Mouse (Mus musculus): ENCODE measurements around the gene Uncx.

Uncx gene

DNA sequence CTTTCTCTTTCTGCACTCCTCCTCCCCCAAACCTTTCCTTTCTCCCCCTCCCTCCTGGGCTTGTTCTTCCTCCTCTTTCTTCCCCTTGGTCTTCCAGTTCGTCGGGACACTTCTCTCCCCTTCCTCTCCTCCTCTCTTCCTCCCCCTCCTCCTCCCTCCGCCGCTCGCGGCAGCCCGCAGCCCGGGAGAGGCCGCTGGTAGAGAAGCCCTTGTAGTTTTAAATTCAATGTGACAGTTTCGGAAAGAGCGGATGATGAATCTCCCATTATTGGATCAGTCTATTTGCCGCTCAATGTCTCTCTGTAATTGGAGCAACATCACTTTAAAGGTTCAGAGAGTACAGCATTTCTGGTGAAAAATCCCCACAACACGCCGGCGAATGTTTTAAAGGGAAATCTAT lies at the start of gene Uncx:
TSS of gene Uncx (plus strand) at position 281 of the 400 bp plus-strand sequence.
- no peak for DNase-seq (ENCODE audit: low read depth)

DNA sequence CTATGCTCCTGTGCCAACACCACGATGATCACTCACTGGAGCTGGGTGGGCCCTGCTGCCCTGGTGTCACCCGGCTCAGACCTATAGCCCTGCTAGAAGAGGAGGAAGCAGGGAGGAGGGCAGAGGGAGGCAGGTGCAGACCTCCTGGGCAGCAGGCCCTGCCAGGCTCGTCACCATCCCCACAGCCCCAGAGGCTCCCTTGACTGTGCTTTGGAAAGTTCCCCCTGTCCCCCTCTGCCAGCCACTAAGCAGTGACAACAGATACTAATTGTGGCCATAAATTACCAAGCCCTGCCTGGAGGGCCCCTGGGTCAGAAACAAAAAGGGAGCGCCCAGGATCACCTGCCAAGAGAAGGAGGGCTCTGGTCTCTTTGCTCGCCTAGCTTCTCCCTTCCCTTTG lies 49.6 kb upstream of the Uncx start:
- no peak for DNase-seq (ENCODE audit: low read depth)

GRCm38 (mm10) chr5:139495019-139495669 lies 48.1 kb upstream of the Uncx start:
- peak; percentile 41 for DNase-seq (ENCODE audit: low read depth)

DNA sequence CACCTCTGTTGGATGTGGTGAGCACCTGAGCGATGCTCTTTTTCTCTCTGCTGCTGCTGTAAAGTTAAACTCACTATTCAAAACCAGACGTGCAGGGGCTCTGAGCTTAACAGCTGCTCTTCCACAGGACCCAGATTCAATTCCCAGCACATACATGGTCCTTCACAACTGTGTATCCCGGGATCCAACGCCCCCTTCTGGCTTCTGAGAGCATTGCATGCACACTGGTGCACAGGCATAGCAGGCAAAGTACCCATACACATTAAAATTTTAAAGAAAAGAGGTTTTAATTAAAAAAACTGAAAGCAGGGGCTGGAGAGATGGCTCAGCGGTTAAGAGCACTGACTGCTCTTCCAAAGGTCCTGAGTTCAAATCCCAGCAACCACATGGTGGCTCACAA lies 46.4 kb upstream of the Uncx start:
- no peak for DNase-seq (ENCODE audit: low read depth)

GRCm38 (mm10) chr5:139498791-139499190 lies 44.5 kb upstream of the Uncx start:
- DNase-seq (ENCODE audit: low read depth) = no peak

- no peak for DNase-seq (ENCODE audit: low read depth)
Observed at GRCm38 (mm10) chr5:139502281-139502680, 41.0 kb upstream of the Uncx start.

DNA sequence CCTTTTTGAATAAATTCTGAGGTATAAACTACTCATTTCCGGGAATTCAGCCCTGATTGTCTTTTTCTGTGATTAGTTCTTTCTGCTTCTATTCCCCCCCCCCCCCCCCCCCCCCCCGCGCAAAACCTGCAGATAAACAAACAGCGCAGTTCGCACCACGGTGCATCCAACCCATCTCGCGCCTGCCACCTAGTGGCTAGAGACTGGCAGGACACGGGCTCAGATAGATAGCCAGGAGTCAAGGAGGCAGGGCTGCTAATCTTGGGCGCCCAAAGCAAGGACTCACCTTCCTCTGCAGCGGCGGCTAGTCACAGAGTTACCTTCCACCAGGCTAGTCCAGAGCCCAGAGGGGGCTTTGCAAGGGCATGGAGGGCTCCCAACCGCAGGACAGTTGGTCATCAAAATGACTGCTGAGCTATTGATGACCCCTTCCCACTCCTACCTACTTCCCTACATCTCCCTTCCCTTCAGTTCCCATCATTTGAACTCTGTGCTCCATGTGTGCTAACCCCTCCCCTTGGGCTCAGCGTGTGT lies 38.2 kb upstream of the Uncx start:
- peak; percentile 86 for DNase-seq (ENCODE audit: low read depth)

GRCm38 (mm10) chr5:139506207-139506606 lies 37.1 kb upstream of the Uncx start:
- no peak for DNase-seq (ENCODE audit: low read depth)

DNA sequence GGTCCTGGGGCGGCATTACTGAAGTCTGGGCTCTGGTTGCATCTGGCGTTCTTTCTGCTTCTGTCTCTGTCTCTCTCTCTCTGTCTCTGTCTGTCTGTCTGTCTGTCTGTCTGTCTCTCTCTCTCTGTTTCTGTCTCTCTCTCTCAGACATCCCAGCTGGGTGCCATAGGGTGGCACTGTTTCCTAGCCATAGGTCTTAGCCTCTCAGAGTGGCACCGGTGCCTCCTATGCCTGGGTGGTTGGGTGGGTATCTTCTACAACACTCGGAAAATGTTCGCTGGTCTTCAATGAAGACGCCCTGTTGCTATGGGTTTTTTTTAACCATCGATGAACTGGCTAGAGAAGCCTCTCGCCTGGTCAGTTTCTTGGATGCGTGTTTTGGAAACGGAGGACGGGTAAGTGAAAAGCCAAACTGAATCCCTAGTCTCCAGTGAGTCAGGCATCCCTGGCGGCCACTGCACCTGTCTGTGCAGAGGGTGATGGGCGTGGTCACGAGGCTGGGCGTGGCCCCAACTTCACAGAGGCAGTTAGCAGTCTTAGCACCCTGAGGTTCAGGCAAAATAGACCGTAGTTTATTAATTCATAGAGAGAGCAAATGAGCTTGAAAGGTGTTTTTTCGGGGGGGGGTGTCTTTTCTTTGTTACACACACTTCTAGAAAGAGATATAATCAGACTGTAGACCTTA lies 32.5 kb upstream of the Uncx start:
- DNase-seq (ENCODE audit: low read depth) = no peak

DNA sequence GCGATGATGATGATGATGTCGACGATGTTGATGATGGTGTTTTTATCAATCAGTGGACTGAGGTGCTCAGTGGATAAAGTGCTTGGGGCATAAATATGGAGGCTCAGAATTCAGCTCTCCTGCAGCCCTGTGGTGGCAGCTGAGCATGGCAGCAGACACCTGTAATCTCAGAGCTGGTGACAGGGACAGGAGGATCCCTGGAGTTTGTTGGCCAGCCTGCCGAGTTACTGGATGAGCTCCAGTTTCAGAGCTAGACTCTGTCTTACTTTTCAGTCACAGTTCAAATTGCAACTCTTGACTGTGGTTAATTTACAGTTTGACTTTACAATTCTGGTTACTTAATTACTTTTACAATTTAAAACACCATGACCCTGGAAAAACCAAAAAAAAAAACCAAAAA lies 31.1 kb upstream of the Uncx start:
- no peak for DNase-seq (ENCODE audit: low read depth)

DNA sequence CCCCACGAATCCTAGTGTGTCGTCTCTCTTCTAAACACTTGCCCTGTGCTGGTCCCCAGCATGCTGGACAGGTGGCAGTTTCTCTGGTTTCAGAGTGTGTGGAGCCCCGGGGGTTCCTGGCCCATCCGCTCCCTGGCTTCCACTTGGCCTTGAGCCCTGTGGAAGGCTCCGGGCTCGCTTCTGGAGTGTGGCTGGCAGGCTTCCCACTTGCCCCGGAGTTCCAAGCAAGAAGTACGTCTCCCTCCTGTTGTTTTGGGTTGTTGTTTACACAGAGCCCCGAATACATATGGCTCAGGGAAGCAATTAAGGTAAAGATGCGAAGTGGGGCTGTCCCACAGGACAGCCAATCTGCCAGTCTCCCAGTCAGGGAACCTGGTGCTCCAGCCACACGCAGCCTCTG lies 27.0 kb upstream of the Uncx start:
- DNase-seq (ENCODE audit: low read depth) = no peak

- DNase-seq (ENCODE audit: low read depth) = no peak
Observed at GRCm38 (mm10) chr5:139520069-139520834, 23.0 kb upstream of the Uncx start.

DNA sequence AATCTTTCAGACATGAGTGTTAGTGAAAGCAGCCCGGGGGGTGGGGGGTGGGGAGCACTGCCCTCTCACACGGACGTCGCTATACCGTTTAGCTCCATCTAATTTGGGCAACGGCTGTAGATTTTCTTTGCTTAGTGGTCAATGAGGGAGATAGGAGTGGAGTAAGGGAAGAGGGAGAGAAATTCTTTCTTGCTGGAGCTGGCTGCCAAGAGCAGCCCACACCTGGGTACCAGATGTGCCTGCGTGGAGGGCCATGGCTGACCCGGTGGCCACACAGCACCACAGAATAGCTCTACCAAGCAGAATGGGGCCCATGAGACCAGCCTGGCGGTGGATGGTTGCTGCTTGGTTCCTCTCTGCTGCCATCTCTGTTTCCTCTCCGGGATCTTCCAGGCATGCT lies 21.3 kb upstream of the Uncx start:
- DNase-seq (ENCODE audit: low read depth) = no peak

- DNase-seq (ENCODE audit: low read depth) = no peak
Observed at GRCm38 (mm10) chr5:139528851-139529250, 14.4 kb upstream of the Uncx start.

DNA sequence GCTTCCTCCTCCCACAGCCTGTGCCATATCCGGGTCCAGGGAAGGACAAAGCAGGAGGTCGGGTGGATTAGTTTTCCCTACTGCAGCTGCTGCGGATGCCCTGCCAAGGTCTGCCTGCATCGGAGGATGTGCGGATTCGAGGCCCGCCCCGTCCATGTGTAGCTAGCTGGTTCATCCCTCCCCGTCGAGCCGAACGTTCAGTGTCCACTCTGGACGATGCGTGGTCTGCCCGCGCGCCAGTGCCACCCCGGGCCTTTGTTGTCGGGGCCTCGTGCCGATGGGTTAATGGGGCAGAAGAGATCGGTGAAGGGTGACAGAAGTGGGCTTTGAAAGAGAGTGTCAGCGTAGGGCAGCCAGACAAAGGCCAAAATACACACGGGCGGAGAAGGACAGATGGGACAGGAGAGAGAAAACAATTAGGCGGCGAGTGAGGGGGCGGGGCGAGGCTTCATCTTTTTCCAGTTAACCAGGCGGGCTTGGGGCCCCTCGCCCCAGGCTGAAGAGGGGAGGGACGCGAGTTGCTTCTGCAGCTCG lies 7.8 kb upstream of the Uncx start:
- no peak for DNase-seq (ENCODE audit: low read depth)

DNA sequence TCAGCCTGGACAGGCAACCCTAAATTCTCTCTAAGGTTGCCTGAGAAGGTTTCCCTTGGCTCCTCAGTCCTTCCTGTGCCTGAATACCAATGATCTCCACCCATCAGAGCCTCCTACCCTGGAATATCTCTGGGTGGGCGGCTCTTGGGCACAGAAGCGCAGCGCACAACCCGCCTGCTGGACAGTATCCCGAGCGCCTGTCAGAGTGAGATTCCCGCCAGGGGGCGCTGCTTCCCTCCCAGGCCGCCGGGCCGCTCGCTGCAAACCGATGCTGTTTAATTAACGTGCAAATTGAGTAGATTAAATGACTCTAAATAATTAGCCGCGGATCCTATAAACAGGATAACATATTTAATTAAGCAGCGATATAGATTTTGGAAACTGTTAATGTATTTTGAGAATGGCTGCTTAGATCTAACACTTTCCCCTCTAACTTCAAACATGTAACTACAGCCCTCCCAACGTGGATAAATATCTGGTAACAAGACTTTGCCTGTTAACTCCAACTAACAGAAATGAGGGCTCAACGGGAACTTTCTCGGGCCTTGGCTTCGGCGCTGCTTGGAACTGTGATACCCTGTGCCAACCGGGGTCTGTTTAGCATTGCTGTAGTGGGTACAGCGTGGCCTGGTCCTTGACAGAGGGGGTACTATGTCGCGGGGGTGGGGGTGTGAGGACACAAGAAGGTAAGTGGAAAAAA lies 6.9 kb upstream of the Uncx start:
- peak; percentile 58 for DNase-seq (ENCODE audit: low read depth)

DNA sequence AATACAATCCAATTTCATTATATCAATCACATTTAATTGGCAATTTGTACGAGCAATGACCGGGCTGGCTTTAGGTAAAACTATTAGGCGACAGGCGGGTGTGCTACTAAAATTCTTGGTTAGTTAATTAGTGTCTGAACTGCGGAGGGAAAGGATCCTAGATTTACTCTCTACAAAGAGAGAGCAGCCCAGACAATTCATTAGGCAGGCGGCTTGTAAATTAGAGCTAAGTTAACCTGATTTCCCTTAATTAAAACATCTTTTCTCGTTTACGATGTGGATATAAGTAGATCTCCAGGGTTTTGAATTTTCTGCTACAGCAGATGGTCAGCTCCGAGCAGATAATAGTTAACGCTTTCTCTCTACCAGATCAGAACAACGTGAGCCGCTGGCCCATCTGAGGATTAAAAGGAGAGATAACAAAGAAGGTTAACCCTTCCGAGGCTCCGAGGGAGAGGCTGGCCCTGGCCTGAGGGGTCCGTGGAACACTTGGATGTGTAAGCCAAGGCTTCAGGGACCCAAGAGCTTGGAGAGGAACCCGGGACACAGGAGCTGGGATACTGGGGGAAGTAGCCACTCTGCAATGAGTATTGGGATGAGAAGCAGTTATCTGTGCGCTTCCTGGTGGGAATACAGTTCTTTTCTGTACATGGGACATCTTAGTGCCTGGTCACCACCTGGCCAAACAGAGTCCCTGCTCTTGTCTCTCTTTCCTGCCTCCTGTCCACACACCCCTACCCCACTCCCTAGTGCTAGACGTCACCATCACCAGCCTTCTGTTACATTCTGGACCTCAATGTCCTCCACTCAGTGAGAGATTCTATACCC lies 6.2 kb upstream of the Uncx start:
- DNase-seq (ENCODE audit: low read depth) = no peak

GRCm38 (mm10) chr5:139537739-139538135 lies 5.6 kb upstream of the Uncx start:
- DNase-seq (ENCODE audit: low read depth) = no peak

DNA sequence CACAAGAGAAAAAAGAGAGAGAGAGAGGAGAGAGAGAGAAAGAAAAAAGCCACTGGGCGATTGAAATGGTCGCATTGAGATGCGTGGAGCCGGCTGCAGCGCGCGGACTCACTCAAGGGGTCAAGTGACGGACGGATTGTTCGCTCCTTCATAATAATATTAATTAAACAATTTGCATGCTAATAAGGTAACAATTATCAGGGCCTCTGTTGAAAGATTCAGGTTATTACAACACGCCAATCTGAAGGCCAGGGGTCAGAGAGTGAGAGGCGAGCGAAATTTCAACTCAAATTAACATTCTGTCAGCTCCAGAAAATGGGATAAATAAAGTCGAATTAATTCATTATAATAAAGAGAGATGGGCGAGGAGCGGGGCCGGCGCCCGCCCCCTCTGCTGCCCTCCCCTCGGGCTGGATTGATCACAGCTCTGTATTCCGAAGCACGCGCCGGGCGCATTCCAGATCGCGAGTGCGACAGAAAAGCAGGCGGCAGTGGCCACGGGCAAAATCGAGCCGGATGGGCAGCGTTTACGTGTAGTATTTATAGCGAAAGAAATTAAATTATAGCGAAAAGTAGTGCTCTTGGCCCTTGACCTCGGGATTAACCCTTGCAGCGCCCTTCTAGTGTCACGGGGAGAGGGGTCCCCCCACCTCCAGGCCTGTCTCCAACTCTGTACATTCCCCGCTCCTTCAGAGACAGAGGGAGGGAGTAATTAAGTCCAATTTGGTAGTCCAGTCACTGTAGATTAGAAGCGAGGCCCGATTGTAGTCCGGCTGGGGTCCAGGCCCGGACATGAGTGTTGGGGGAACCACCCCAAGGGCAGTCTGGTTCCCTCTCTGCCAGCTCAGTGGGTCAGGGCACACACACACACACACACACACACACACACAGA lies 1.9 kb upstream of the Uncx start:
- DNase-seq (ENCODE audit: low read depth) = no peak

DNA sequence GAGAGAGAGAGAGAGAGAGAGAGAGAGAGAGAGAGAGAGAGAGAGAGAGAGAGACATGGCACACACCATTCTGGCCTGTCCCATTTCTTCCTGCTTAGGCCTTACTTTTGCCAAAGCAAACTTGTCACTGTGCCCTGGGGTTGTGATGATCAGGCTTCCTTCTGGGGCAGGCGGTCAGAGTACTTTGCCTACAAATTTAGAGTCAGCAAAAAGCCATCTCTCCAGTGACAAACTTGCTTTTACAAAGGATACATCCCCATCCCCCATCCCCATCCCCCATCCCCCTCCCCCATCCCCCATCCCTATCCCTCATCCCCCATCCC lies 1.3 kb upstream of the Uncx start:
- no peak for DNase-seq (ENCODE audit: low read depth)
